Mouse (Mus musculus) E14TG2a.4 (cell line): ENCODE measurements around the gene Olfr887.

Experiments used
- H3K27me3 ChIP-seq: 2 replicates; pipeline ENCODE4 v1.6.1; 2014; ENCODE audit warnings: low read length, control low read depth; ENCODE audit not compliant: insufficient read depth
- H3K36me3 ChIP-seq: 2 replicates; pipeline ENCODE4 v1.6.1; 2014; ENCODE audit warnings: low read length, control low read depth; ENCODE audit not compliant: insufficient read depth
- H3K4me1 ChIP-seq: replicated peaks from 2 replicates; pipeline ENCODE4 v1.6.1; 2014; ENCODE audit warnings: low read depth, low read length, control low read depth
- H3K4me3 ChIP-seq: replicated peaks from 2 replicates; pipeline ENCODE4 v1.5.1; 2014; ENCODE audit warnings: mild to moderate bottlenecking, low read length
- H3K9me3 ChIP-seq: 2 replicates; pipeline ENCODE4 v1.6.1; 2014; ENCODE audit warnings: low read length, control low read depth
- CTCF ChIP-seq: conservative IDR thresholded peaks from 2 replicates; pipeline ENCODE4 v1.5.1; 2014; ENCODE audit warnings: low read length
- NANOG ChIP-seq: IDR thresholded peaks from 2 replicates; pipeline ENCODE4 v1.6.1; 2014; ENCODE audit warnings: borderline replicate concordance, low read length, mixed read lengths
- POU5F1 ChIP-seq: IDR thresholded peaks from 2 replicates; pipeline ENCODE4 v1.6.1; 2014; ENCODE audit warnings: low read length, borderline replicate concordance

The Olfr887 gene

DNA sequence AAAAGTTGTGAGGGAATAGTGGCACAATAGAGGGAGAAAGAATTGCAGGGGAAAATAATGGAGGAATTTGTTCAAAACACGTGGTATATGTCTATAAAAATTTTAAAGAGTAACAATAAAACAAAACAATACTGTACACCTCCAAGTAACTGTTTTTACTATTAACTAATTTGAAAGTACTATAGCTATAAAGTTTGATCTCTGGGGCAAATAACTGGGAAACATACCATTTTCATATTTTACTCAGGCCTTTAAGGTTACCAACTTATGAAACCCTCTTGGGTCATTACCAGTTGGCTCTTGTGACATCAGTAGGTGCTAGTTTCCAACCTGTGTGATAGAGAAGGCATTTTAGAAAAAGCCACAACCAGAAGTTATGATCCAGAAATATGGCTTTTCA, at the start of gene Olfr887:
TSS of gene Olfr887 (plus strand) at position 301 of the 400 bp plus-strand sequence.
- Histone ChIP-seq H3K9me3 (no peaks in the 10 kb centered on the region), H3K27me3 (no peaks in the 10 kb centered on the region), H3K4me3 (no peak within 1 kb of the TSS), H3K36me3 (no peaks in the 10 kb centered on the region), H3K4me1 (no peaks in the 10 kb centered on the region)
- TF ChIP-seq POU5F1 = no peak
- no peak for TF ChIP-seq CTCF
- no peak for TF ChIP-seq NANOG

DNA sequence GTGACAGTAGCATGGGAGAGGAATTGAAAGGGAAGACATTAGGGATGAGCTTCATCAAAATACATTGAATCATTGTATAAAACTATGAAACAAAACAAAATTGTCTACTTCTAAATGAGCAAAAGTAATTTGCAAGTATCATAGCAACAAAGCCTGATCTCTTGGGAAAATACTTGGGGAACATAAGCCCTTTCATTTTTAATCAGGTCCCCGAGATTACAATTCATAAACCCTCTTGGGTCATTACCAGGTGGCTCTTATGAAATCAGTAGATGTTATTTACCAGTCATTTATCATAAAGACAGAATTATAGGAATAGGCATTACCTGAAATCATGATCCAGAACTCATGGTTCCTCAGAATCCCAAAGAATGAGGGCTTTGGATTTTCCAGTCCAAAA, 37.6 kb upstream of the Olfr887 start, which contains the start of gene Olfr884:
TSS of gene Olfr884 (plus strand) at position 301 of the 400 bp plus-strand sequence.
- no peaks in the 10 kb centered on the region for H3K4me1 ChIP-seq
- H3K4me3 ChIP-seq = no peak within 1 kb of the TSS
- H3K27me3 ChIP-seq = no peaks in the 10 kb centered on the region
- no peak for TF ChIP-seq POU5F1
- no peak for TF ChIP-seq CTCF
- no peak for TF ChIP-seq NANOG
- no peaks in the 10 kb centered on the region for H3K9me3 ChIP-seq
- H3K36me3 ChIP-seq = no peaks in the 10 kb centered on the region

DNA sequence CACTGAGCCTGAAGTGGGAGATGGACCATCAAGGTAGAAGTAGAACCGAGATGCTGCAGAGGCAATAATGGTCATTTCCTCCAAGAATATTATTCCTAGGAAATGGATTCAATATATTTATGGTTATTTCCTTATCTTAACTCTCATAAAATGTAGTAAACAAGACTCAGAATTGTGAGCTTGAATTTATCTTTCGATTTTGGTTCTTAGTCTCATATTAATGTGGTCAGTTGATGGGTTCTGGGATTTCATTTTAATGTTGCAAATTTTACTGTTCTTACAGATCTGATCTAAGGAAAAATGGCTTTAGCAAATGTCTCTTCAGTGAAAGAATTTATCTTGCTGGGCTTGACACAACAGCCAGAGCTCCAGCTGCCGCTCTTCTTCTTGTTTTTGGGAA, 22.9 kb upstream of the Olfr887 start, which contains the start of gene Olfr885:
TSS of gene Olfr885 (plus strand) at position 301 of the 400 bp plus-strand sequence.
- no peak for TF ChIP-seq POU5F1
- TF ChIP-seq CTCF = no peak
- TF ChIP-seq NANOG = no peak
- Histone ChIP-seq H3K27me3 (no peaks in the 10 kb centered on the region), H3K4me3 (no peak within 1 kb of the TSS), H3K4me1 (no peaks in the 10 kb centered on the region), H3K36me3 (no peaks in the 10 kb centered on the region), H3K9me3 (no peaks in the 10 kb centered on the region)

DNA sequence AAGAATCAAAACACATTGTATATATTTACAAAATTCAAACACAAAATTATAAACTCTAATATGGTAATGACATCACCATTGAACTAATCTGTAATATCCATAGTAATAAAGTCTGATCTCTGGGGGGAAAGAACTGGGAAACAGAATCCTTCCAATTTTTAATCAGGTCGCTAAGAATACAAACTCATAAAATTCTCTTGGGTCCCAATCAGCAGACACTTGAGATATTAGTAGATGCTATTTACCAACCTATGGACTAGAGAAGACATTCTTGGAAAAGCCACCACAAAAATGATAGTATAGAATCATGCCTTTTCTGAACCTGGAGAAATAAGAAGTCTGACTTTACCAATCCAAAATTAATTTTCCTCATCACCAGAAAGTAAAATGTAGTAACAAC, 24.0 kb downstream of the Olfr887 start, which contains the start of gene Olfr888:
TSS of gene Olfr888 (plus strand) at position 301 of the 400 bp plus-strand sequence.
- H3K4me3 ChIP-seq = no peak within 1 kb of the TSS
- TF ChIP-seq CTCF (no peak), POU5F1 (no peak), NANOG (no peak)
- no peaks in the 10 kb centered on the region for H3K4me1 ChIP-seq
- no peaks in the 10 kb centered on the region for H3K27me3 ChIP-seq
- no peaks in the 10 kb centered on the region for H3K9me3 ChIP-seq
- no peaks in the 10 kb centered on the region for H3K36me3 ChIP-seq

DNA sequence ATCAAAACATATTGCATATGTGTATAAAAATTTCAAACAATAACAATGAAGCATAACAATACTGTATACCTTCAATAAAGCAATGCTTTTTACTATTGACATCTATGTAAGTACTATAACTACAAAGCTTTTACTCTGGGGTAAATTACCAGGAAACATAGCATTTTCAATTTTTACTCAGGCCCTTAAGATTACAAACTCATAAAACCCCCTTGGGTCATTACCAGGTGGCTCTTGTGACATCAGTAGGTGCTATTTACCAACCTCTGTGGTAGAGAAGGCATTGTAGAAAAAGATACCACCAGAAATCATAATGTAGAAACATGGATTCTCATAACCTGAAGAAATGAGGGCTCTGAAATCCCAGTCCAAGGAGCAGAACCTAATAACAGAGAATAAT, 31.0 kb downstream of the Olfr887 start, which contains the start of gene Olfr889:
TSS of gene Olfr889 (plus strand) at position 301 of the 400 bp plus-strand sequence.
- no peaks in the 10 kb centered on the region for H3K4me1 ChIP-seq
- H3K27me3 ChIP-seq = no peaks in the 10 kb centered on the region

More for the DNA sequence above, 31.0 kb downstream of the Olfr887 start, which contains the start of gene Olfr889:
- TF ChIP-seq CTCF = no peak
- Histone ChIP-seq H3K4me3 (no peak within 1 kb of the TSS), H3K36me3 (no peaks in the 10 kb centered on the region), H3K9me3 (no peaks in the 10 kb centered on the region)
